Mouse (Mus musculus) testis, postnatal 10 days (tissue): ENCODE results near the gene Ccdc88c.
"Not testable (repeated sequence)": the region's sequence is repeated elsewhere in the genome, so short reads cannot be mapped to it uniquely, and the experiment has no call there.

Experiments
- DNase-seq: peaks from one replicate; pipeline ENCODE4 v3.0.0; 2021; ENCODE audit warnings: low spot score

Gene Ccdc88c

GRCm38 (mm10) chr12:101016412-101016928 is 12.4 kb downstream of the Ccdc88c start:
- no peak for DNase-seq

GRCm38 (mm10) chr12:101015926-101016325 is 12.9 kb downstream of the Ccdc88c start:
- no peak for DNase-seq

GRCm38 (mm10) chr12:101015165-101015560 is 13.7 kb downstream of the Ccdc88c start:
- no peak for DNase-seq

- no peak for DNase-seq
Measured at GRCm38 (mm10) chr12:101014549-101015164, 14.2 kb downstream of the Ccdc88c start.

DNA sequence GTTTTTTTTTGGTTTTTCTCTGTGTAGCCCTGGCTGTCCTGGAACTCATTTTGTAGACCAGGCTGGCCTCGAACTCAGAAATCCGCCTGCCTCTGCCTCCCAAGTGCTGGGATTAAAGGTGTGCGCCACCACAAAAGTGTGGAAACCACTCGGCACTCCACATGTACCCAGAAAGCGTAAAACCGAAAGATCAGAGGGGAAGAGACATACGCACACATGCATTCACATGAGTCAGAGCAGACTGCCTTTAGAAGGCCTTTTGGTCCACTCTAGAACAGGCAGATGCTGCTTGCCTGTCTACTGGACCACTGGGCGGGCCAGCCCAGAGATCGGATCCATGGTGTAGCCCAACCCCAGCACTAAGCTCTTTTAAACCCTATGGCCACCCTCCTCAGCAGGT is 15.2 kb downstream of the Ccdc88c start:
- DNase-seq = not testable (repeated sequence)

DNA sequence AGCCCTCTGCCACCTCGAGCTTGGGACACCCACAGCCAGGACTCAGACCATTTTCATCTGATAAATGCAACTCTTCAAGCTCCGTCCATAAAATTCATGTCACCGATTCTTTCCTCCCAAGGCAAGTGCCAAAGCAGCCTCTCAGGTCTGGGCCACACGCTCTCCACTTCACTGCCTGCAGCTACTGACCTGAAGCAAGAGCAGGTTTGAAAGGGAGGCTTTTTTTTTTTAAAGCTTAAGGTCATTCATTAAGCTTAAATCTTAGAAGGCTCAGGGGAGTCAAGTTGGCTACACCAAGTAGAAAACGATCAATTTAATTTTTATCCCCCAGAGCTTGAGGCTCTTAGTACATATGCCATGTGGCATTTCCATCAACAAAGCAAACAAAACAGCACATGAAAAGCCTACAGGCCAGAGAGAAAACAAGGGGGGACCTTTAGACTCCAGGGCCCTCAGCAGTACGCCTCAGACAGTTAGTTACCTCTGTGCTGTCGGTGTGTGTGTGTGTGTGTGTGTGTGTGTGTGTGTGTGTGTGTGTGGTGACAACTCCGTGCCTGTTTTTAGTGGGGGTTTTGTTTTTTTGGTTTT is 15.7 kb downstream of the Ccdc88c start:
- no peak for DNase-seq

DNA sequence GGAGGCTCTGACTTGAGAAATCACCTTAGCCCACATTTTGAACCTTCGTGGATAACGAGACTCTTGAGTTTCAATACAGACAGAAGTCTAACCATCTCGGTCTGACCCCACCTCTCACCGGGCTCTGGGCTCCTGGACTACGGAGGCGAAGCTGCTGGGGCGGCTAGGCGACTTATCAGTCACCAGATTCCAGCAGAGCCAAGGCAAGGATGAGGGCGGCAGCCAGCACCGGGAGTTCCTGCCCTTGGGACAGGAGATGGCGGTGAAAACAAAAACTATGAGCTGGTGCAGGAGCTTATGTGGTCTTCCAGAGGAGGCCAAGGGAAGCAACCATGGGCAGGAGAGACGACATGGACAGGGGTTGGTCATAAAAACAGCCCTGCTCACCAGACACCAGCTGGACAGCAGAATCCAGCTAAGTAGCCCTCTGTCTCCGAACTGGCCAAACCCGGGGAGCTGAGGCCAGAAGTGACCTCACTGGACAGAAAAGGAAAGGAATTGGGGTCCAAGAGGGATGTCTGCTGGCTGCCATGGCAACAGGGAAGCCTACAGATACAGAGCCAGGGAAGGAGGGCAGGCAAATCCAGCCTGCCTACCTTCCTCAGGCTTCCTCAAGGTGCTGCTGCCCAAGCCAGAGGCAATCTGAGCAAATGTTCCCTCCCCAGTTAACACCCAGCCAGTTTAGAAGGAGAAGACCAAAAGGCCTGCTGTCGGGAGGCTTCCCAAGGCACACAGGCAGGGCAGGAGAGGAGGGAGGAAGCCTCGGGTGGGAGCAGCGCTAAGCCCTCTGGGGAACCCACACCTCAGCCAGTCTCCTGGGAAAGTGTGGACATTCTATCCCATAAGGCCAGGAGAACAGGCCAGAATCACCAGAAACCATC is 16.4 kb downstream of the Ccdc88c start:
- no peak for DNase-seq

GRCm38 (mm10) chr12:101011017-101011416 is 17.8 kb downstream of the Ccdc88c start:
- no peak for DNase-seq

GRCm38 (mm10) chr12:101010148-101010920 is 18.5 kb downstream of the Ccdc88c start:
- DNase-seq = no peak

- DNase-seq = no peak
Measured at GRCm38 (mm10) chr12:101009225-101009624, 19.6 kb downstream of the Ccdc88c start.

- DNase-seq = no peak
Measured at GRCm38 (mm10) chr12:101008648-101009047, 20.2 kb downstream of the Ccdc88c start.

- DNase-seq = no peak
Measured at GRCm38 (mm10) chr12:101007968-101008481, 20.8 kb downstream of the Ccdc88c start.

- DNase-seq = no peak
Measured at GRCm38 (mm10) chr12:101007427-101007826, 21.4 kb downstream of the Ccdc88c start.

DNA sequence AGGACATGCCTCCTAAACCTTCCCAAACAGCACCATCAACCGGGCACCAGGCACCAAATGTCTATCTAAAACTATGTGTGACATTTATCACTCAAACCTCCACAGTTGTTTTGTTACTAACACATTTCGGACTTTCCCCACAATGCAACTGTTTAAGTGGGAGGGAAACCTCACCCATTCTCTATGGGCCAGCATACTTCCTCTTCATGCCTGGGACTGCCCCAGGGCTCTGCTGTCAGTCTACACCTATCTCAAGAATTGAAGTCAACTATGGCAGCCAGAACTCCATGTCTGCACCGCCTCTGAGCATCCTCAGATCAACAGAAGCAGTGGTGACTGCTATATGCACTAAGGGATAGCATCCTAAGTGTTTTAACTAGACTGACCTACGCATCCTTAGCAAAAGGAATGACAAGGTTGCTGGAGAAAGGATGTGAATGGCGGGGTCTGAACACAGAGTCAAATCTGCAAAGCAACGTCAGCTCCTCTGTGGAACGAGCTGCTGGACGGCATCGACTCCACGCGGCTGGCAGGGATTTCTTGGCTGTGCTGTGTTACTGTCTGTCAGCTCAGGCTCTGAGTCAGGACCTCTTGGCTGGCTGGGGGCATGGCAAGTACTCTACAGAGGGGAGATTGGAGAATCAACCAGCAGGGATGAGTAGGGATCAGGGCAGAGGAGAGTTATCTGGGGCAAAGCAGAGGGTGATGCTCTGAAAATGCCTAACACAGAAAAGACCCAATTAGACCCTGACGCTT is 23.0 kb downstream of the Ccdc88c start:
- no peak for DNase-seq

GRCm38 (mm10) chr12:101004982-101005381 is 23.9 kb downstream of the Ccdc88c start:
- no peak for DNase-seq

- DNase-seq = no peak
Measured at GRCm38 (mm10) chr12:101002801-101003513, 25.9 kb downstream of the Ccdc88c start.

GRCm38 (mm10) chr12:100999061-100999954 is 29.5 kb downstream of the Ccdc88c start:
- no peak for DNase-seq

DNA sequence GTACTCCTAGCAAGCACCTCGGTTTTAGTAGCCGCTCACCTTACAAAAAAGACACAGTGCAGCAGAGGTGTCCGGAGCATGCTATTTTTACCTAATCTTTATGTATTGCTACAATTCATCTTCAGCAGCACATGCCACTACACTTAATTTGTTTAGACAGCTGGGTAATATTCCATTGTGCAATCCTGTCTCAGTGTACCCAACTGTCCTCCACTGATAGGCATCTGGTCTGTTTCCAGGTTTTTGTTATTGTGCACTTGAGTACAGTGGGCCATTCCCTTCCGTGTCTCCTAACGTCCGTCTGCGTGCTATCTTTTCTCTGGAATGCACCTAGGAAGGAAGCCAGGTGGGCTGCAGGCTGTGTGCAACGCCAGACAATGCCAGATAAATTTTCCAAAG is 30.3 kb downstream of the Ccdc88c start:
- DNase-seq = no peak

DNA sequence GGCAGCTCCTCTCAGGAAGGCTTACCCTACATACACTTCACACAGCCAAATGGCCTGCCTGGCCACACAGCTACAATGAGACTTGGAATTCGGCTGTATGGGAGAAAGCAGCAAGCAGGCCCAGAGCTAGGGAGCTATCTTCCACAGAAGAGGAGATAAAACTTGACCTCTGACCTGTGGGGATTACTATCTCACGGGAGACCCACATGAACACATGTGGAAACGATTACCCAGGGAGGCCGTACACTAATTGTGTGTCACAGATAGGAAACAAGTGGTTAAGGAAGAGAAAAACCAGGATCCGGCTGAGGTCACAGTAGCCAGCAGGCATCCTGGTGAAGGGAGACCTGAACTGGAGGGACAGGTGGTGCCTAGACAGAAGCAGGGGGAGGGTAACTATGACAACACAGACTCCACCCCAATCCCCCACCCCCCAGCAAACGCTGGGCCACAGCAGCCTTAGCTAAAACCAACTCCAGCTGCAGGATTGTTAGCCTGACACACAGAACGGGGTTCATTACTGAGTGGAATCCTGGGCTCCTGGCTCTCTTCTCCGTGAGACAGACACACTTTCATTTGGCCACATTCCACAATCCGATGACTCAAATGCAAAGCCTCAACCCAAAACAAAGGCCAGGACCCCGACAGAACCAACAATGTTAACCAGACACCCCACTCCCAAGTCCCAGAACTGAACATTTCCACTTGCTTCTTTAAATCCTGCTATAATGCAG is 30.9 kb downstream of the Ccdc88c start:
- no peak for DNase-seq
